Mouse (Mus musculus) C2C12 (cell line): Measurements from ENCODE around the gene Pramef12. TPM values are rescaled to one million over a fixed set of nuclear protein-coding genes. Genes with fewer than 3 reads are reported as not detected.

Experiments used
- H3K27me3 ChIP-seq: one replicate; pipeline ENCODE4 v1.6.1; 2011; ENCODE audit not compliant: control insufficient read depth, insufficient read depth, insufficient read length
- H3K36me3 ChIP-seq: one replicate; pipeline ENCODE4 v1.6.1; 2011; ENCODE audit not compliant: control insufficient read depth, insufficient read depth
- H3K4me3 ChIP-seq: one replicate; pipeline ENCODE4 v1.5.1; 2011; ENCODE audit warnings: mild to moderate bottlenecking, control low read depth; ENCODE audit not compliant: poor library complexity, insufficient read depth, severe bottlenecking
- H3K79me2 ChIP-seq: one replicate; pipeline ENCODE4 v1.6.1; 2011; ENCODE audit not compliant: control insufficient read depth, insufficient read depth
- H3K79me3 ChIP-seq: one replicate; pipeline ENCODE4 v1.6.1; 2011; ENCODE audit warnings: low read depth, control low read depth
- H3ac ChIP-seq: one replicate; pipeline ENCODE3; 2011; ENCODE audit warnings: low read depth; ENCODE audit not compliant: control insufficient read depth, insufficient read length
- CEBPB ChIP-seq: IDR thresholded peaks from one replicate; pipeline ENCODE4 v1.6.1; 2011; ENCODE audit warnings: low read depth, mild to moderate bottlenecking, control low read depth, moderate library complexity
- CTCF ChIP-seq: IDR thresholded peaks from one replicate; pipeline ENCODE4 v1.5.1; 2011; ENCODE audit not compliant: control insufficient read depth, insufficient read depth, insufficient read length
- FOSL1 ChIP-seq: IDR thresholded peaks from one replicate; pipeline ENCODE4 v1.8.0; 2011; ENCODE audit warnings: mild to moderate bottlenecking, low read length; ENCODE audit not compliant: poor library complexity, insufficient read depth, severe bottlenecking
- MAX ChIP-seq: IDR thresholded peaks from one replicate; pipeline ENCODE4 v1.6.1; 2011; ENCODE audit warnings: mild to moderate bottlenecking, control low read depth
- MYOD1 ChIP-seq: IDR thresholded peaks from one replicate; pipeline ENCODE4 v1.6.1; 2011; ENCODE audit warnings: low read depth; ENCODE audit not compliant: control insufficient read depth, insufficient read length
- MYOG ChIP-seq: IDR thresholded peaks from one replicate; pipeline ENCODE4 v1.6.1; 2011; ENCODE audit not compliant: control insufficient read depth, insufficient read length; ENCODE audit errors: extremely low read depth
- USF1 ChIP-seq: IDR thresholded peaks from one replicate; pipeline ENCODE4 v1.6.1; 2011; ENCODE audit warnings: low read depth, mild to moderate bottlenecking, control low read depth, moderate library complexity
- polyA plus RNA-seq: library from polyadenylated mRNA; unstranded; fragments of >200 nt; fragmentation: generic; extraction: Trizol; gene quantifications from one replicate; pipeline ENCODE4 v1.2.1, GENCODE M21; 2012; ENCODE audit warnings: missing spikeins

Pramef12 gene
- polyA plus RNA-seq, 1 experiment, result not detected

GRCm38 (mm10) chr4:144433216-144433615 is 25.0 kb upstream of the Pramef12 start:
- Histone ChIP-seq H3K4me3 (no peak overlapping the region), H3K79me2 (no peaks in the 10 kb centered on the region), H3ac (no peak overlapping the region), H3K27me3 (no peaks in the 10 kb centered on the region), H3K79me3 (no peaks in the 10 kb centered on the region), H3K36me3 (no peaks in the 10 kb centered on the region)
- TF ChIP-seq CEBPB (no peak), USF1 (no peak), FOSL1 (no peak), MYOG (no peak), MAX (no peak), MYOD1 (no peak), CTCF (no peak)

- Histone ChIP-seq H3K27me3 (no peaks in the 10 kb centered on the region), H3ac (no peak overlapping the region), H3K36me3 (no peaks in the 10 kb centered on the region), H3K4me3 (no peak overlapping the region), H3K79me2 (no peaks in the 10 kb centered on the region), H3K79me3 (no peaks in the 10 kb centered on the region)
- TF ChIP-seq MYOG (no peak), CTCF (no peak), MYOD1 (no peak), CEBPB (no peak), FOSL1 (no peak), MAX (no peak), USF1 (no peak)
Observed at GRCm38 (mm10) chr4:144430723-144431122, 22.5 kb upstream of the Pramef12 start.

- Histone ChIP-seq H3K4me3 (no peak overlapping the region), H3K79me2 (no peaks in the 10 kb centered on the region), H3K36me3 (no peaks in the 10 kb centered on the region), H3K79me3 (no peaks in the 10 kb centered on the region), H3ac (no peak overlapping the region), H3K27me3 (no peaks in the 10 kb centered on the region)
- TF ChIP-seq MAX, result no peak
- TF ChIP-seq CEBPB, result no peak
- no peak for TF ChIP-seq CTCF
- TF ChIP-seq MYOD1, result no peak
- TF ChIP-seq MYOG, result no peak
- no peak for TF ChIP-seq USF1
- TF ChIP-seq FOSL1, result no peak
Observed at GRCm38 (mm10) chr4:144428868-144429267, 20.6 kb upstream of the Pramef12 start.

- no peak overlapping the region for H3ac ChIP-seq
- H3K79me2 ChIP-seq, result no peaks in the 10 kb centered on the region
- no peaks in the 10 kb centered on the region for H3K27me3 ChIP-seq
- TF ChIP-seq CTCF (no peak), MAX (no peak)
- H3K79me3 ChIP-seq, result no peaks in the 10 kb centered on the region
- no peaks in the 10 kb centered on the region for H3K36me3 ChIP-seq
- no peak overlapping the region for H3K4me3 ChIP-seq
Observed at GRCm38 (mm10) chr4:144424590-144424989, 16.3 kb upstream of the Pramef12 start.

GRCm38 (mm10) chr4:144420644-144421043 is 12.4 kb upstream of the Pramef12 start:
- Histone ChIP-seq H3K79me3 (no peaks in the 10 kb centered on the region), H3ac (no peak overlapping the region), H3K27me3 (no peaks in the 10 kb centered on the region), H3K4me3 (no peak overlapping the region), H3K36me3 (no peaks in the 10 kb centered on the region), H3K79me2 (no peaks in the 10 kb centered on the region)
- TF ChIP-seq CTCF, result no peak
- no peak for TF ChIP-seq MYOG
- no peak for TF ChIP-seq USF1
- TF ChIP-seq CEBPB, result no peak
- TF ChIP-seq FOSL1, result no peak
- no peak for TF ChIP-seq MYOD1
- TF ChIP-seq MAX, result no peak

GRCm38 (mm10) chr4:144406261-144406660 is 2.0 kb downstream of the Pramef12 start:
- Histone ChIP-seq H3ac (no peak overlapping the region), H3K79me3 (no peaks in the 10 kb centered on the region), H3K79me2 (no peaks in the 10 kb centered on the region), H3K36me3 (no peaks in the 10 kb centered on the region), H3K27me3 (no peaks in the 10 kb centered on the region), H3K4me3 (no peak overlapping the region)
- no peak for TF ChIP-seq CEBPB
- TF ChIP-seq FOSL1, result no peak
- TF ChIP-seq CTCF, result no peak
- no peak for TF ChIP-seq MYOD1
- TF ChIP-seq MAX, result no peak
